Mouse (Mus musculus) embryonic fibroblast, embryonic 13.5 days (primary cell): ENCODE measurements around the gene Ccdc182.

ENCODE experiments used
- CTCF ChIP-seq: IDR thresholded peaks from 2 replicates; pipeline ENCODE4 v1.5.1; 2011; ENCODE audit warnings: mild to moderate bottlenecking, control low read depth, low read length, moderate library complexity, borderline replicate concordance; ENCODE audit not compliant: insufficient read depth
- POLR2A ChIP-seq: IDR thresholded peaks from 2 replicates; pipeline ENCODE4 v1.6.1; 2011; ENCODE audit warnings: low read depth, mild to moderate bottlenecking, control low read depth, low read length, moderate library complexity

DNA sequence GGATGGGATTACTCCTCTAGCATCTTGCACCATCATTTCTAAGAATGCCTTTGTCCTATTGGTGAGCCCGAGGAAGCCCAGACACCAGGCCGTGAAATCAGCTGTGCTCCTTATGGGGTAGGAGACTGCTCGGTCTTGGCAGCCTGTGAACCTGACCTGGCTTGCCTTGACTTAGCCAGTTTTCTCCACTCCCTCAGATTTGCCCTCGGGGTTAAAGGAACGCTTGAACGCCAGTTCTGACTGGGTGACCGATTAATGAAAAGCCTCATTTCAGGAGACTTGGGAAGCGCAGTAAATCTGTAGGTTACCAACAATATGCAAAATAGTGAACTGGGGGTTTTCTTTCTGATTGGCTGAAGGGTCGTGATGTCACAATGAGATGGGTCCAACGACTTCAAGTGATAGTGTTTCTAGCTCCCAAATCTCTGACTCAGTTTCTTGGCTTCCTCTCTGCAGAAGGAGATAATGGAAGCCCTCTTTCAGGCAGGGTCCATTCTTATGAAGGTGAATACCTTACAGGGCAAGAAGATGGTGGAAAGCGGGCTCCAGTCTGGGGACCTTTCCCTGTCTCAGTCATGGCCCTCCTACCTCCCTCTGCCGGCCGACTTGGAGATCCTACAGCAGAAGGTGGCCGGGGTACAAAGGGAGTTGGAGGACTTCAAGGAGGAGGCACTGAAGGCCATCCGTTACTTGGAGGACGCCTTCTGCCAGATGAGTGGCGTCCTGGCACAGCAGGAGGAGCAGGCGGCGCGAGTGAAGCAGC is at the start of gene Ccdc182:
- TF ChIP-seq CTCF (no peak), POLR2A (no peak)
